Comparison of ENCODE assay signal across 8 mouse cellular contexts in the genomic region with DNA sequence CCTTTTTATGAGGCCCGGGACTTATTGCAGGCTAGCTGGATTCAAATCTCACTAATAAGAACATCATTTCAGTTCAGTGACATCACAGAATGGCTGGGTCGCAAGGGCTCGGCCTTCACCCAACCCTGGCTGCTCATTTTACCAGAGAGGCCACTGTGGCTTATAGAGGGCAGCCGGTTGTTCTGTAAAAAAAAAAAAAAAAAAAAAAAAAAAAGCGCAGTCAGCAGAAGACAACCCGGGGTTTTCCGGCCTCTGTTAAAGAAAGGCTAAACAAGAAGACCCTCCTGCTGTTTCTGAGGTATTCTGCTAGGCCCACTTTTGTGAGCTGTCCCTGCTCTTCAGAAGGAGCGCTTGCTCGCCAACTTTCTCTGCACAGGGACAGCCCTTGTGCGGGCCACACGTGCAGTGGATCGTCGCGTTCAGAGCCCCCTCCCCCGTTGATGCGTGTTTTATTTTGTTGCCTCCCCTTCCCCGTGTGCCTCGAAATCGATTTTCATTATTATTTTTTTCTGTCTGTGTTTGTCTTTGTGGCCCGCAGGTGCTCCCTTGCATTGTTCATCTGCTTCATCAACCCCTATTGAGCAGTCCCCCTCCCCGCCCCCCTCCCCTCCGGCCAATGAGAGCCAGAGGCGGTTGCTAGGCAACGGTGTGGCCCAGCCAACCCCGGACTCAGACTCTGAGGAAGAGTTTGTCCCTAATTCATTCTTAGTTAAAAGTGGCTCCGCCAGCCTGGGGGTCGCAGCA.
DNase-seq lines count a peak whose midpoint lies in the region.

No protein-coding gene starts in this region.

- no peaks in the 10 kb centered on the region for H3K36me3 ChIP-seq in splenic B cell, adult 2 months (ENCODE audit: control insufficient read depth, insufficient read depth, low read length, poor library complexity, severe bottlenecking)

- peak; percentile 82 to 87 for DNase-seq in cerebellum, postnatal 10 days
- DNase-seq in cerebellum, postnatal 36 days, result no peak
- DNase-seq in right cerebral cortex, postnatal 4 days, result peak; percentile 59
- no peak for DNase-seq in right cerebral cortex, adult 18-20 months
- DNase-seq in heart, postnatal 14 days, result peak; percentile 34 to 48
- DNase-seq in liver, result peak; percentile 61
- peak; percentile 4 for DNase-seq in splenic B cell, adult 2 months (ENCODE audit: low read depth, low spot score)
- DNase-seq in c-Kit-positive CD71-positive TER-119-positive erythroid progenitor cells, embryonic 14.5 days (ENCODE audit: low spot score), result no peak

- no peaks in the 10 kb centered on the region; the same call in 1 of the 2 replicates for H3K27me3 ChIP-seq in splenic B cell, adult 2 months (ENCODE audit: control insufficient read depth, insufficient read depth, low read length, poor library complexity, severe bottlenecking)

- intact Hi-C loops in heart, postnatal 14 days (cut with DNase I), result no loop called here

Comparison
In these comparisons a context has a peak if more than half of its experiments do, and no peak if none do; other contexts are left out.
1. DNase-seq: peak in cerebellum, postnatal 10 days (2 of 2), right cerebral cortex, postnatal 4 days (single experiment), heart, postnatal 14 days (2 of 2), liver (single experiment) and splenic B cell, adult 2 months (single experiment); none in cerebellum, postnatal 36 days (0 of 2), right cerebral cortex, adult 18-20 months (single experiment) and c-Kit-positive CD71-positive TER-119-positive erythroid progenitor cells, embryonic 14.5 days (single experiment).